Mouse (Mus musculus): ENCODE measurements around the gene 4833439L19Rik. TPM values are rescaled to one million over a fixed set of nuclear protein-coding genes. Genes with fewer than 3 reads are reported as not detected.
A peak's percentile ranks its signal among the peaks of the same experiment; 100 is the strongest.

The 4833439L19Rik gene
- total RNA-seq, 2 experiments from 2014 or later, result 30.0 to 56.5 TPM

DNA sequence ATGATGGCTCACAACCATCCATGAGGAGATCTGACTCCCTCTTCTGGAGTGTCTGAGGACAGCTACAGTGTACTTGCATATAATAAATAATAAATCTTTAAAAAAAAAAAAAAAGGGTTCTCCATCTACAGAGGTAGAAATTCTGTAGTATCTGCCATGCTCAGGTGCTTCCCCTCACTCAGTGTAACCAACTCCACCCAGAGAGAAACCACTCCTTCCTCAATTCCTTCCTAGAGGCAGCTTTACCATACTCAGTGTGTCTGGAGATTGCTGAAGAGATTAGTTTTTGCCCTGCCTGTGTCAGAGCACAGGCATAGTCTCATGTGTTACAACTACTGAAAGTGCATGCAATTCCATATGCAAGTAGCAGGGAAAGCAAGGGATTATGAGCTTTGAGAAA lies 33.1 kb downstream of the 4833439L19Rik start:
- no peak for ATAC-seq (replicated peaks; ENCODE audit: poor library complexity)

DNA sequence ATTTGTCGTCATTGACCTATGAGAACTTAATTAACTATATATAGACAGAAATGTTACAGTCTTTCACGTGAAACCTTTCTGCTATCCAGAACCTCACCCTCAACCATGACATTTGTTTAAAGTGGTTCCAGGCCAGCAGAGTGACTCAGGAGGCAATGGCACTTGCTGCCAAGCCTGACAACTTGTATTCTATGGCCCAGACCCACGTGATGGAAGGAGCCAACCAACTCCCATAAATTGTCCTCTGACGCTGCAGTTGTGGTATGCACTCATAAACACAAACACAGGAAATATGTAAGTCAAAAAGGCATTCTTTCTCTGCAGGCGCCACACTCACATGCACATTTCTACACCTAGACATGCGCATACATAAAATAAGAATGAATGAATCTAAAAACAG lies 38.1 kb downstream of the 4833439L19Rik start:
- ATAC-seq (replicated peaks; ENCODE audit: poor library complexity), result no peak

DNA sequence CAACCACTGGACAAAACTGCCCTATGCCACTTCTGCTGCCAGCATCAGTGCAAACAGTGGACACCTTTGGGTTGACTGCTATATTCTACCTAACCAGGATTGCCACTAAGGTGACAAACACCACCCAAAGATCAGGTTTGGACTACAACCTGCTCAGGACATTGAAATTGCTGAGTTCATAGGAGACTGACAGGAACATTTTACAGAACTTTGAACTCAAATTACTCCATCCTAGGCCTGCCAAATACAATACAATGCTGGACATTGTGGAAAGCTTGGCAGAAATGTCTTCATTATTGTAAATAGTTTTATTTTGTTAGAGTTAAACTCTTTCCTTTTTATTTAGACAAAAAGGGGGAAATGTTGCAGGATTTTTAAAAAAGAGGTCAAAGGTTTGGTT lies 44.1 kb downstream of the 4833439L19Rik start:
- no peak for ATAC-seq (replicated peaks; ENCODE audit: poor library complexity)

DNA sequence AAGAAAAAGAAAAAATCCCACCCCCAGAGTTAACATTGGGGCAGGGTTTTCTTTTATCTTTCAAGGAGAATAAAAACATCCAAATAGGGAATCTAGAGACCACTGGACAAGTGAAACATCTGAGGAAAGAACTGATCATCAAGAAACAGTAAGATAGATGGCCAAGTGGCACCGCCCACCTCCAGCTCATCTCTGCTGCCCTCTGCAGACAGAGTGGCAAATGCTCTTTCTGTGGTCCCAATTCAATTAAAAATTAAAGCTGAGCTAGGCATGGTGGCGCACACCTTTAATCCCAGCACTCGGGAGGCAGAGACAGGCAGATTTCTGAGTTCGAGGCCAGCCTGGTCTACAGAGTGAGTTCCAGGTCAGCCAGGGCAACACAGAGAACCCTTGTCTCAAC lies 45.0 kb downstream of the 4833439L19Rik start:
- peak; percentile 93 for ATAC-seq (replicated peaks; ENCODE audit: poor library complexity)

GRCm38 (mm10) chr13:54505920-54506319 lies 59.3 kb downstream of the 4833439L19Rik start:
- no peak for ATAC-seq (replicated peaks; ENCODE audit: poor library complexity)

GRCm38 (mm10) chr13:54504611-54505260 lies 60.5 kb downstream of the 4833439L19Rik start:
- ATAC-seq (replicated peaks; ENCODE audit: poor library complexity), result no peak

DNA sequence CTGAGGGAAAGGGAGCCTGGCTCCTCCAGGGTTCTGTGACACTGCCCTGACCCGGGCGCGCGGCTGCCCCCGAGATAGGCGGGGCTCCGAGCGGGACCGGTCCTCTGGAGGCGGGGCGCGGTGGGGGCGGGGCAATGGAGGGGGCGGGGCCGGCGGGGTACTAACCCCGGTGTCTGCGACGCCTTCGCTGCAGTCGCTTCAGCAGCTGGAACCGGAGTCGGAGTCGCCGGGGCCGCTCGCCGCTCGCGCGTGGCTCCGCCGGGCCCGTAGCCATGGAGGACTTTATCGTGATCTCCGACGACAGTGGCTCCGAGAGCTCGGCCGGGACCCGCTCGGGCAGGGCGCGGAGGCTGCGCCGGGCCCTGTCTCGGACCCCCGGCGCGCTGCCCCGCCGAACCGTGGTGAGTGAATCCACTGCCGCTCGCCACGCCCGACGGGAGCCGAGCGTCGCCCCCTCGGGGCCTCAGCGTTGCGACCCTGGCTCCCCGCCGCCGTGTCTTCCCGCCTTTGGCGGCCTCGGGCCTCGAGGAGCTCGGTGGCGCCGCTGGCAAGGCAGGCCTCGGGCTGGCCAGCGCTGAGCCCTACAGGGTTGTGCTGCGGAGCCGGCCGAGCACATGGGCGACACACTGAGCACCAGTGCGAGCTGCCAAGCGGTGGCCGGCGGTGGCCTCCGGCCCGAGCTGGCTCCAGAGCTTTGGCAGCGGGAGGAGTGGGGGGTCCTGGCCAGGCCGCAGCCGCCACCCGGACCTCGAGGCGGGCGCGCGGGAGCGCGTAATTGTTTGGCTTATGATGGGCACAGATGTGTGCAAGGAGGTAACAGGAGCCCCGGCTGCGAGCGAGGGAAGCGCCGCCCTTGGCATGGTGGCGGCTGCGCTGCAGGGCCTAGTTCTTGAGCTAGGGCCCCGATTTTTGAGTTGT lies 61.4 kb downstream of the 4833439L19Rik start, which contains the start of gene Simc1:
Simc1 (plus strand) TSS at position 176 of the 918 bp plus-strand sequence.
- ATAC-seq (replicated peaks; ENCODE audit: poor library complexity), result peak; percentile 89

DNA sequence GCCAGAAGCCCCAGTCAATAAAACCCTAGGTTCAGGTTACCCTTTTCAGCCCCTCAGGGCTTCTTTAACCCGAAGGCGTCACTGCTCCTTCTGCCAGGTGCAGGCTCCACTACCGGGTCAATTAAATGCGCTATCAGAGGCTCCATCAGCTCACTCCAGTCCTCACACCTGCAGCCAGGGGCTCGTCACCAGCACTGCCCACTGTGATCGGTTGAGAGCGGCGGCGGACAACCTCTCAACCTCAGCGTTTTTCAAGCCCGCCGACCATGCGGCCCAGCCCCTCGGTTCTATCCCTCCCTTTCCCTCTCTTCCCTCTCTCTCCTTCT lies 62.0 kb downstream of the 4833439L19Rik start:
- ATAC-seq (replicated peaks; ENCODE audit: poor library complexity), result peak; percentile 32

GRCm38 (mm10) chr13:54501957-54502690 lies 63.1 kb downstream of the 4833439L19Rik start:
- ATAC-seq (replicated peaks; ENCODE audit: poor library complexity), result 0 out of 2 replicates have a peak, but pooled peaks have one; percentile 23

DNA sequence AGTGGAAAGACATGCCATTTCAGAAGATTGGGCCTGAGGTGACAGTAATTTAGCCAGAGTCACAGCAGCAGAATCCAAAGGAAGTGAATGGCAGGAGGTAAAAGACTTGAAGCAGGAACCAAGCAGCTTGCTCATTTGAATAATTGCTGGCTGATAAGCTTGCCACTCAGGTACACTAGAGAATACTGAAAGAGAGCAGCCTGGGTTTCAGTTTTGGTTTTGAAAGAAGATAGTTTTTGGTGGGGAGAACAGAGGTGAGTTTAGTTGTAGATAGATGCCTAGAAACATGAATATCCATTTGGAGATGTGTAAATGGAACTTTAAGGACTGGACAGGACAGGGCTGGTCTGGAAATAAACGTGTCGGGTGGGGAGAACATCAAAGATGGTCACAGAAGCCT lies 63.9 kb downstream of the 4833439L19Rik start:
- no peak for ATAC-seq (replicated peaks; ENCODE audit: poor library complexity)

Other genes with a start within 250 kb of the 4833439L19Rik start
- gene Cplx2, start 194.1 kb downstream of the 4833439L19Rik start, total RNA-seq (2015), result 0.10 and 0.54 TPM in 2 replicates
- 0.14 TPM in 1 of 2 replicates, not detected in the other for gene Cplx2, start 194.1 kb downstream of the 4833439L19Rik start, total RNA-seq (2017)
- 24.8 and 25.9 TPM in 2 replicates for gene Thoc3, start 96.6 kb downstream of the 4833439L19Rik start, total RNA-seq (2015)
- gene Thoc3, start 96.6 kb downstream of the 4833439L19Rik start, total RNA-seq (2017), result 40.3 and 47.1 TPM in 2 replicates
- 13.6 and 22.0 TPM in 2 replicates for gene Simc1, start 61.7 kb downstream of the 4833439L19Rik start, total RNA-seq (2015)
- gene Simc1, start 61.7 kb downstream of the 4833439L19Rik start, total RNA-seq (2017), result 4.0 and 7.0 TPM in 2 replicates
- gene Arl10, start 9.6 kb upstream of the 4833439L19Rik start, total RNA-seq (2015), result 9.7 and 15.7 TPM in 2 replicates
- gene Arl10, start 9.6 kb upstream of the 4833439L19Rik start, total RNA-seq (2017), result 9.5 and 14.0 TPM in 2 replicates
- gene Nop16, start 24.7 kb upstream of the 4833439L19Rik start, total RNA-seq (2015), result 54.2 and 59.3 TPM in 2 replicates
- gene Nop16, start 24.7 kb upstream of the 4833439L19Rik start, total RNA-seq (2017), result 69.7 and 104 TPM in 2 replicates
- 101 and 120 TPM in 2 replicates for gene Higd2a, start 24.8 kb upstream of the 4833439L19Rik start, total RNA-seq (2015)
- 51.6 and 87.6 TPM in 2 replicates for gene Higd2a, start 24.8 kb upstream of the 4833439L19Rik start, total RNA-seq (2017)
- 4.2 and 6.1 TPM in 2 replicates for gene Cltb, start 45.9 kb upstream of the 4833439L19Rik start, total RNA-seq (2015)
- 11.0 and 13.1 TPM in 2 replicates for gene Cltb, start 45.9 kb upstream of the 4833439L19Rik start, total RNA-seq (2017)
- 40.8 and 43.9 TPM in 2 replicates for gene Faf2, start 56.3 kb upstream of the 4833439L19Rik start, total RNA-seq (2015)
- gene Faf2, start 56.3 kb upstream of the 4833439L19Rik start, total RNA-seq (2017), result 37.4 and 38.6 TPM in 2 replicates
- gene Rnf44, start 128.5 kb upstream of the 4833439L19Rik start, total RNA-seq (2015), result 47.2 and 49.6 TPM in 2 replicates
- gene Rnf44, start 128.5 kb upstream of the 4833439L19Rik start, total RNA-seq (2017), result 16.8 and 19.4 TPM in 2 replicates
- not detected in 2 replicates for gene Cdhr2, start 136.0 kb upstream of the 4833439L19Rik start, total RNA-seq (2015)
- not detected in 2 replicates for gene Cdhr2, start 136.0 kb upstream of the 4833439L19Rik start, total RNA-seq (2017)
- gene Gprin1, start 184.4 kb upstream of the 4833439L19Rik start, total RNA-seq (2015), result not detected in 2 replicates
- not detected in 2 replicates for gene Gprin1, start 184.4 kb upstream of the 4833439L19Rik start, total RNA-seq (2017)
- not detected in 2 replicates for gene Sncb, start 201.2 kb upstream of the 4833439L19Rik start, total RNA-seq (2015)
- gene Sncb, start 201.2 kb upstream of the 4833439L19Rik start, total RNA-seq (2017), result not detected in 2 replicates
- gene Eif4e1b, start 218.6 kb upstream of the 4833439L19Rik start, total RNA-seq (2015), result not detected in 2 replicates
- not detected in 2 replicates for gene Eif4e1b, start 218.6 kb upstream of the 4833439L19Rik start, total RNA-seq (2017)
- 0.30 and 0.73 TPM in 2 replicates for gene Tspan17, start 223.9 kb upstream of the 4833439L19Rik start, total RNA-seq (2015)
- gene Tspan17, start 223.9 kb upstream of the 4833439L19Rik start, total RNA-seq (2017), result 0.71 and 3.0 TPM in 2 replicates

Measured in megakaryocyte progenitor cell, adult 5-6 weeks (primary cell).